Mouse (Mus musculus): Measurements from ENCODE around the gene Gm340. TPM values are rescaled to one million over a fixed set of nuclear protein-coding genes. Genes with fewer than 3 reads are reported as not detected.

Gene Gm340
- 14.3 and 18.7 TPM in 2 replicates for total RNA-seq (2015; ENCODE audit: low replicate concordance)
- total RNA-seq (2017; ENCODE audit: low replicate concordance) = 26.2 and 27.9 TPM in 2 replicates

- no peak for ATAC-seq (replicated peaks; ENCODE audit: low FRiP score, poor library complexity, severe bottlenecking)
These were observed at the start of gene Gm340 for GRCm38 (mm10) chr19:41581706-41582420. Gm340 (plus strand) TSS chr19:41582370.

- no peak for ATAC-seq (replicated peaks; ENCODE audit: low FRiP score, poor library complexity, severe bottlenecking)
These were observed 48.1 kb upstream of the Gm340 start for GRCm38 (mm10) chr19:41534021-41534420.

- ATAC-seq (replicated peaks; ENCODE audit: low FRiP score, poor library complexity, severe bottlenecking) = no peak
These were observed 25.2 kb upstream of the Gm340 start for GRCm38 (mm10) chr19:41556981-41557380.

- no peak for ATAC-seq (replicated peaks; ENCODE audit: low FRiP score, poor library complexity, severe bottlenecking)
These were observed 24.7 kb upstream of the Gm340 start for GRCm38 (mm10) chr19:41557491-41557890.

- no peak for ATAC-seq (replicated peaks; ENCODE audit: low FRiP score, poor library complexity, severe bottlenecking)
These were observed 23.2 kb upstream of the Gm340 start for GRCm38 (mm10) chr19:41558891-41559486.

GRCm38 (mm10) chr19:41560856-41561255 is 21.3 kb upstream of the Gm340 start:
- ATAC-seq (replicated peaks; ENCODE audit: low FRiP score, poor library complexity, severe bottlenecking) = no peak

GRCm38 (mm10) chr19:41568791-41569190 is 13.4 kb upstream of the Gm340 start:
- ATAC-seq (replicated peaks; ENCODE audit: low FRiP score, poor library complexity, severe bottlenecking) = no peak

GRCm38 (mm10) chr19:41573700-41574099 is 8.5 kb upstream of the Gm340 start:
- no peak for ATAC-seq (replicated peaks; ENCODE audit: low FRiP score, poor library complexity, severe bottlenecking)

- no peak for ATAC-seq (replicated peaks; ENCODE audit: low FRiP score, poor library complexity, severe bottlenecking)
These were observed 4.6 kb upstream of the Gm340 start for GRCm38 (mm10) chr19:41577576-41577975.

- ATAC-seq (replicated peaks; ENCODE audit: low FRiP score, poor library complexity, severe bottlenecking) = no peak
These were observed 2.8 kb upstream of the Gm340 start for GRCm38 (mm10) chr19:41579311-41579920.

- no peak for ATAC-seq (replicated peaks; ENCODE audit: low FRiP score, poor library complexity, severe bottlenecking)
These were observed 846 bp downstream of the Gm340 start for GRCm38 (mm10) chr19:41582918-41583514.

- no peak for ATAC-seq (replicated peaks; ENCODE audit: low FRiP score, poor library complexity, severe bottlenecking)
These were observed 4.6 kb downstream of the Gm340 start for GRCm38 (mm10) chr19:41586752-41587151.

GRCm38 (mm10) chr19:41587431-41588222 is 5.5 kb downstream of the Gm340 start:
- no peak for ATAC-seq (replicated peaks; ENCODE audit: low FRiP score, poor library complexity, severe bottlenecking)

GRCm38 (mm10) chr19:41589026-41589425 is 6.9 kb downstream of the Gm340 start:
- no peak for ATAC-seq (replicated peaks; ENCODE audit: low FRiP score, poor library complexity, severe bottlenecking)

- ATAC-seq (replicated peaks; ENCODE audit: low FRiP score, poor library complexity, severe bottlenecking) = no peak
These were observed 7.5 kb downstream of the Gm340 start for GRCm38 (mm10) chr19:41589681-41590080.

- ATAC-seq (replicated peaks; ENCODE audit: low FRiP score, poor library complexity, severe bottlenecking) = no peak
These were observed 9.6 kb downstream of the Gm340 start for GRCm38 (mm10) chr19:41591808-41592207.

- no peak for ATAC-seq (replicated peaks; ENCODE audit: low FRiP score, poor library complexity, severe bottlenecking)
These were observed 15.2 kb downstream of the Gm340 start for GRCm38 (mm10) chr19:41597170-41597894.

GRCm38 (mm10) chr19:41600647-41601046 is 18.5 kb downstream of the Gm340 start:
- ATAC-seq (replicated peaks; ENCODE audit: low FRiP score, poor library complexity, severe bottlenecking) = no peak
